Mouse (Mus musculus) spleen, postnatal 14 days (tissue): ENCODE data around the gene Akr1cl.

Experiments used
- DNase-seq, 2 experiments: peaks; one replicate each; pipeline ENCODE4 v3.0.0; 2021 to 2022; ENCODE audit warnings: low spot score in 2 of 2

Gene Akr1cl

DNA sequence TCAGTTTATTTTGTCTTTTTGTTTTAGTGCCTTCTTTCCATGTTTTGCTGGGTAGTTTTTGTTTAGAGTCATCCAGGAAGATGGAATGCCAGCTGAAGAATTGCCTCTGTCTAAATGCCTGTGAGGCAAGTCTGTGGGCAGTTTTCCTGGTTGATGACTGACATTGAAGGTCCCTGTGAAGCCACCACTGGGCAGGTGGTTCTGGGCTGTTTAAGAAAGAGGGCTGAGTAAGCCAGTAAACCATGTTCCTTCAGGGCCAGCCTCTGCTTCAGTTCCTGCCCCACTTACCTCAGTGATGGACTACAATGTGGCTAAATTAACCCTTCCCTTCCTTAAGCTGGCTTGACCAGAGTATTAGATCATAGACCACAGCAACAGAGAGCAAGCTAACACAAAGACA is 44.4 kb downstream of the Akr1cl start:
- no peak for DNase-seq

DNA sequence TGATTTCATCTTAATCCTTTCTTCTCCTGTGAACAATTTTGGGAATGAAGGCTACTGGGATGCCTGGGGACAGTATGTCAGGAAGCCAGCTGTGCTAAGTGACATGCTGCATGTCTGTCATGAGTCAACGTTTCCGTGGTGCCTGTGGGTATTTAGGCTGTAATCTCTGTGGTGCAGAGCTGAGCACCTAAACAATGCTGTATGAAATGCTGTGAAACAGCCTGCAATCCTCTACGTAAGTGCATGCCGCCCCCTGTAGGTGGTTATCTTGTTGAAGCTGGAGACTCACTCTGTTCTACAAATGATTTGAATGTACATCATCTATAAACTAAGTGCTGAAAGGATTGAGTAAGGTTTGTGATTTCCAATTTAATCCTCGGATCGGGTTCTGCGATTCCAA is 46.4 kb downstream of the Akr1cl start:
- DNase-seq: peak; percentile 38 to 60

DNA sequence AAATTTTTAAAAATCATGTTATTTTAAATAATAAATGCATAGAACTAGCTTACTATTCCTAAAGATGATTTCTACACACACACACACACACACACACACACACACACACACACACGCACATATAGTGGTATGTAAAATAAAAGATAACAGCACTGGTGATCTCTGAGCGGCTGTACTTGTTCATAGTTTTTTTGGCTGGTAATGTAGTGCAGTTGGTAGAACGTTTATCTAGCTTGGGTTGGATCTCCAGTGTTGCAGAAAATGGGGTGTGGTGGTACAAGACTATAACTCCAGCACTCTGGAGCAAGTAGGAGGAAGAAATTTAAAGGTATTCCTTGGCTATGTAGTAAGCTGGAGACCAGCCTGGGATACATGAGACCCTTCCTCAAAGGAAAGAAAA is 49.3 kb downstream of the Akr1cl start:
- no peak for DNase-seq

DNA sequence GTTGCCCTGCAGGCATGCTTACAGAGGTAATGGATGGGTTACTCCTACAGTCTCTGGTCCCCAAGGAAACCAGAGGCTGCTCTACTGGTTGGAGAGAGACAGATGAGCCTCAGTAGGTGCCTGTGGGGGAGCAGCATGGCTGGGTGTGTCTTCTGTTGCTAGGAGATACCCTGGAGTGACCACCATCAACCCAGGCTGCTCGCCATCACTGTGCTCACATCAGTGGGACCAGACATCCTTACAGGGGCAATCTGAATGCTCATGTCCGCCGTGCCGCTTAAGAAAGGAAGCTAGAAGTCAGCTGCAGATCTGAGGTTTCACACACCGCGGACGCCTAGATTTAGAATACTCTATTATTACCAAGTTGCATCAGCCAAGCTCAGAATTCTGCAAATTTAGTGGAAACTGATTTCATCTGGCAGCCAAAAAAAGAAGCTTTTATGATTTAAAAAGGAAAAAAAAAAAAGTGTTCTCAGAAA is 54.2 kb downstream of the Akr1cl start:
- DNase-seq: no peak

GRCm38 (mm10) chr1:64975346-64975745 is 57.2 kb downstream of the Akr1cl start:
- DNase-seq: no peak

GRCm38 (mm10) chr1:64970685-64971084 is 61.9 kb downstream of the Akr1cl start:
- DNase-seq: no peak
